Mouse (Mus musculus): ENCODE measurements at regions not wholly inside any gene's neighbourhood (a gene's known extent, or its start where the extent isn't known, plus 50 kb on each side); places are given as distances from the start of the nearest gene placed in this dataset.

DNA sequence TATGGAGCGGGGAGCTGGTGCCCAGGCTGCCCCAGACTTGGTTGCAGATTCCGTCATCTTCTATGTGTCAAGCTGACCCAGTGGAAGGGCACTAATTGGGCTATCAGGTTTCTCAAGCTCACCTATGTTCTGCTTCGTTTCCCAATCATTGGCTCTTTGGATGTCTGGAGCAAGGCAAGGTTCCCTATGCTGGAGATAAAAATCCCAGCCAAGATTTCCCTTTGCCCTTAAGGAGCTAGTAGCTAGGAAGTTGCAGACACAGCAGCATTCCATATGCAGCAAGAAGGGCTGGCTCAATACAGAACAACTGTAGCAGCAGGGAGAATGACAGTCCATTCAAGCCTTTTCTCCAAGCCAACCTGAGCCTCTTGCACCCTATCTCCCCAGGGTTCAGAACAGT, 159.2 kb upstream of the Zfp706 start:
- ATAC-seq (no peak), DNase-seq (ENCODE audit: low read depth, low spot score) (no peak)
- H3K27me3 ChIP-seq = no peaks in the 10 kb centered on the region
- in situ Hi-C loops (cut with MboI; ENCODE audit: low pct_unique_long_range_greater_than_20kb) = no loop called here
- no peak for TF ChIP-seq CTCF (IDR thresholded peaks at IDR 0.05)
- ChIA-PET POLR2A (no interaction called here), CTCF (interaction anchor here (1.0 to 1.2 kb wide), 3 partner anchors 8 to 162 kb away, joined by 3 to 4 read pairs (median 4); no protein-coding TSS in a partner anchor)

DNA sequence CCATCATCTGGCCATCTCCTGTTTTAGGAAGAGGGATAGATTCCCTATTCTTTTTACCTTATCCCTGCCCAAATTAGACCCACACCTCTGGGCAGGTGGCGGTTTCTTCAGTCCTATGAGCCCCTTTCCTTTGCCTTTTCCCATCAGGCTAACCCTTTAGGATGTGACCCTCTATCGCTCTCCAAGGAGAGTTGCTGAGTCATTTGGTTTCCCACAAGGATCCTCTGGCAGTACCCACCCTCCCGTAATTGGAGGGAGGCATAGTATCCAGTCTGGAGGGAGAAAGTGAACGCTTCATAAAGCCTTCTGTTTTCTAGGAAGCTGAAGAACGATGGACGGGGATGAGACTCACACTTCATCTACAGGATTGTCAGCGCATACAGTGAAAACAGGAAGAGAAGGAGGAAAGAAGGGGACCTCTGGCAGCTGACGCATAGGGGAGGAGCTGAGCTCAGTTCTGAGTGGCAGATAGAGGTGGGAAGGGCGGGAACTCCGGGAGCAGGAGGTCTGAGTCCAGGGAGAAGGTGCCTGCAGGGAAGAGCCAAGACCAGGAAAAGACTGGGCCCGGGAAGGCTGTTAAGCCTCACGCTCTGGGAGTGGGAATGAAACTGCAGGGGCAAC, 158.4 kb upstream of the Zfp706 start:
- H3K27me3 ChIP-seq = no peaks in the 10 kb centered on the region
- in situ Hi-C loops (cut with MboI; ENCODE audit: low pct_unique_long_range_greater_than_20kb) = no loop called here
- POLR2A ChIA-PET = no interaction called here
- CTCF ChIA-PET = interaction anchor here (1.2 kb wide), 2 partner anchors 29 to 162 kb away, joined by 4 read pairs; no protein-coding TSS in a partner anchor
- no peak for ATAC-seq
- no peak for TF ChIP-seq CTCF (IDR thresholded peaks at IDR 0.05)
- DNase-seq (ENCODE audit: low read depth, low spot score) = no peak

GRCm38 (mm10) chr15:37165216-37165615, 157.6 kb upstream of the Zfp706 start:
- no peak for DNase-seq (ENCODE audit: low read depth, low spot score)
- ChIA-PET POLR2A (no interaction called here), CTCF (interaction anchor here (1.0 to 1.4 kb wide), 2 partner anchors 30 to 35 kb away, joined by 3 read pairs; no protein-coding TSS in a partner anchor)
- no peaks in the 10 kb centered on the region for H3K27me3 ChIP-seq
- no peak for TF ChIP-seq CTCF (IDR thresholded peaks at IDR 0.05)
- in situ Hi-C loops (cut with MboI; ENCODE audit: low pct_unique_long_range_greater_than_20kb) = no loop called here
- ATAC-seq = no peak

DNA sequence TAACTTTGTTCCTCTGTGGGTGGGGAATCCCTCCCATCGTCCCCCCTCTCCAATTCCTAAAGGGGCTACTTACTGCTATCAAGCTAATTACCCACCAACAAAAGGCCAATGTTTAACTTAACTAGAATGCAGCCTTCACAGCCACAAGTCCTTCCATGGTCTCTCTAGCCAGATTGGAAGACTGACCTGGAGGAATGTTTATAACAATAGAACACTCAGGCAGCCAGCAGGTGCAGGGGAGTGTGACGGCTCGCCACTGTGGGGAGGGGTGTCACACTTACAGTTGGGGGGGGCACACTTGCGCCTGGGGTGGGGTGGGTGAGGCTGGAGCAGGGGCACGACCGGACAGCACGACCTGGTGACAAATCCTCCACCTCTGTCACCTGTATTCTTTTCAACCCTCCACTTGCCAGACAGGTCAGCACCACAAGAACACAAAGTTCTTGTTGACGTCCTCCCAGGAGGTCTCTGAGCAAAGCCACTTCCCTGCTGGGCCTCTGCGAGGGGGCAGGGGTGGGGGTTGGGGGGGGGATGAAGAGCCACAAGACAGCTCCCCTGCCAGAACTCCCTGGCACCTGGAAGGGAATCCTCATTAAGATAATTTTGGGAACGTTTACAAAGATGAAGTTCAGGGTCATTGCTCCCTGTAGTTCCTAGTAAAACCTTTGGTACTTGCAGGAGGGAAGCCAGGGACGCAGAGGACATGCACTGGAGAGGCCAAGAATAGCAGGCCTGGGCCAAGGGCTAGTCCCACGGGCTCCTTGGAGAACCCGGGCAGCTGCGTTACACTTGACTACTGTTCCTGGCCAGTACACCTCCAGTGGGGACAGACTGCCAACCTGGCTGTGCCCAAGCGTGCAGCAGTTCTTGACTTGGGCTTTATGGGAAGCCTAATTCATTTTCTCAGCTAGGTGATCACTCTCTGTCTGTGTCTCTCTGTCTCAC, 156.9 kb upstream of the Zfp706 start:
- DNase-seq (ENCODE audit: low read depth, low spot score) (peak; percentile 64), ATAC-seq (peak; percentile 75)
- POLR2A ChIA-PET = interaction anchor here (0.7 kb wide), 1 partner anchor 8 kb away, joined by 3 read pairs; no protein-coding TSS in a partner anchor
- TF ChIP-seq CTCF (IDR thresholded peaks at IDR 0.05) = no peak
- H3K27me3 ChIP-seq = no peaks in the 10 kb centered on the region
- in situ Hi-C loops (cut with MboI; ENCODE audit: low pct_unique_long_range_greater_than_20kb) = no loop called here
- CTCF ChIA-PET = interaction anchor here (0.9 to 1.4 kb wide), 3 partner anchors 13 to 35 kb away, joined by 3 read pairs; no protein-coding TSS in a partner anchor

DNA sequence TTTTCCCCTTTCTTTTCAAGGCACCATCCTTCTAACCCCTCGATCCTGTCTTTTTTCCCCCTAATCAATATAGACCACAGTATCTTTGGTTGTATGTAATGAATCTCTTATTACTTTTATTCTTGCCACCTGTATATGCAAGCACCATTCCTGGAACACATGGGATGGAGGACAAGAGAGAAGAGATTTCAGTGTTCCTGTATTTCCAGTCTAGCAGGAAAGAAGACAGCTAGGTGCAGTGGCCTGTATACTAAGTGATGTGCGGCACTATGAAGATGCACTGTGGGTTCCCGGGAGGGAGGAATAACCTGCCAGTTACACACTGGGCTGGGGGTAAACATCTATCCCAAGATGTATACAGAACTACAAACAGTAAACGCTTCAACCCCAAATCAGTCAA, 152.4 kb upstream of the Zfp706 start:
- CTCF ChIA-PET = no interaction called here
- H3K27me3 ChIP-seq = no peaks in the 10 kb centered on the region
- in situ Hi-C loops (cut with MboI; ENCODE audit: low pct_unique_long_range_greater_than_20kb) = no loop called here
- TF ChIP-seq CTCF (IDR thresholded peaks at IDR 0.05) = no peak
- POLR2A ChIA-PET = no interaction called here
- no peak for DNase-seq (ENCODE audit: low read depth, low spot score)
- no peak for ATAC-seq

DNA sequence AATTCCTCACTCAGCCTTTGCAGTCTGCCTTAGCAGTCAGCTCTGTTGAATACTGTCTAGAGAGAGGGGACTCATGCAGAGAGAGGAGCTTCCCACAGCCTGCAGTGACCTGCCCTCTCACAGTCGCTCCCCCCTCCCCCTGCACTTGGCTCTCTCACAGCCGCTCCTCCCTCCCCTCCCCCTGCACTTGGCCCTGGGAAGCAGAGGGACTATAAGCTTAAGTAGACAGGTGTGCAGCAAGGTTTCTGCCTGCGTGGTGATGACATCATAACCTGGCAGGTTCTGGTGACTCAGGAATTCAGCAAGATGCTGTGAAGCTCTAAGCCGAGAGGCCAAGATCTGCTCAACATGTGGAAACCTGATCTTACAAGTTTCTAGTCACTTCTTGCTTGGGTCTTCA, 151.8 kb upstream of the Zfp706 start:
- TF ChIP-seq CTCF (IDR thresholded peaks at IDR 0.05) = no peak
- no peak for ATAC-seq
- CTCF ChIA-PET = interaction anchor here (1.0 kb wide), 1 partner anchor 8 kb away, joined by 3 read pairs; no protein-coding TSS in a partner anchor
- no peaks in the 10 kb centered on the region for H3K27me3 ChIP-seq
- DNase-seq (ENCODE audit: low read depth, low spot score) = no peak
- POLR2A ChIA-PET = no interaction called here
- in situ Hi-C loops (cut with MboI; ENCODE audit: low pct_unique_long_range_greater_than_20kb) = no loop called here

GRCm38 (mm10) chr15:37157386-37157785, 149.8 kb upstream of the Zfp706 start:
- ChIA-PET POLR2A (no interaction called here), CTCF (interaction anchor here (1.0 to 1.7 kb wide), 2 partner anchors 9 to 11 kb away, joined by 3 to 7 read pairs; no protein-coding TSS in a partner anchor)
- peak; percentile 35 for ATAC-seq
- no peak for TF ChIP-seq CTCF (IDR thresholded peaks at IDR 0.05)
- no peaks in the 10 kb centered on the region for H3K27me3 ChIP-seq
- no peak for DNase-seq (ENCODE audit: low read depth, low spot score)
- in situ Hi-C loops (cut with MboI; ENCODE audit: low pct_unique_long_range_greater_than_20kb) = no loop called here

GRCm38 (mm10) chr15:37154934-37155333, 147.4 kb upstream of the Zfp706 start:
- DNase-seq (ENCODE audit: low read depth, low spot score) (no peak), ATAC-seq (no peak)
- in situ Hi-C loops (cut with MboI; ENCODE audit: low pct_unique_long_range_greater_than_20kb) = no loop called here
- POLR2A ChIA-PET = no interaction called here
- TF ChIP-seq CTCF (IDR thresholded peaks at IDR 0.05) = no peak
- CTCF ChIA-PET = no interaction called here
- H3K27me3 ChIP-seq = no peaks in the 10 kb centered on the region

DNA sequence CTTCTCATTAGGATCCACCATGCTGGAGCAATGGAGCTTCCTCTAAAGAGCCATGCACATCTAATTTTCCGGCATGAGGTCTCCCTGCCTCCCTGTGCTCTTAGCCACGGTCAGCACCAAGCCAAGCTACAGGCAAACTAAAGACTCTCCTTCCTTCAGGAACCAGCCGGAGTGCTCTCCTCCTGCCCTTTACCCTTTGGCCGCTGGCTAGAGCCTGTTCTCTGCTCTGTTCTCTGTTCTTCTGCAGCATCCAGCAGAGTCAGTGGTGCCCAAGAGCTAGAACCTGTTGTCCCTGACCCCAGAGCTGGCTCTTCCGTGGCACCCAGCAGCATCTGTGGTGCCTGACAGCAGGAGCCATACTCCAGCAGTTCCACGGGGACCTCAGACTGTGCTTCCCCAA, 145.6 kb upstream of the Zfp706 start:
- no peak for ATAC-seq

DNA sequence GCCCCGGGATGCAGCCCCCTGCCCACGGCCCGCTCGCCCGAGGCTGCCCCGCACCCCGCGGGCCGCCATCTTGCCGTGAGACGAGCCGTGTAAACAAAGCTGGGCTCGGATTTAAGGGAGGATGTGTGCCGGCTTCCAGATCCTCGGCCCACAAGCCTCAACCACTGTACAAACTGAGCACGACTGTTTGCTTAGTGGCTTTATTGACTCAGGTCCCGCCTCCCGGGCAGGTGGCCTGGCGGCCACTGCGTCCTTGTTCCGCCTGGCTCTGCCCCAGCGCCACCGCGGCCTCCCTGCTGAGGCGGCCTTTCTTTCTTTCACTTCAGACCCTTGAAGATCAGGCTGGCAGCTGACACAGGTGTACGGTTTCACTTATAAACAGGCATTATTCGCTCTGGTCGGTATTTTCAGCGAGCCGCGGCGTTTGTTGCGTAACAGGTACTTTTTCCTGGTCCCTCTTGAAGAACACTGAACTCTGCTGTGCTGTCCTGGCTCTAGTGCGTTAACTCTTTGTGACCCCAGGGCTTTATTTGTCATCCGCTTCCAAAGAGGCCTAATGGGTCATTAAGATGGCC, 128.1 kb upstream of the Zfp706 start:
- TF ChIP-seq CTCF (IDR thresholded peaks at IDR 0.05) = no peak
- ATAC-seq = no peak
- H3K27me3 ChIP-seq = no peaks in the 10 kb centered on the region
- no peak for DNase-seq (ENCODE audit: low read depth, low spot score)
- CTCF ChIA-PET = no interaction called here
- POLR2A ChIA-PET = no interaction called here
- in situ Hi-C loops (cut with MboI; ENCODE audit: low pct_unique_long_range_greater_than_20kb) = no loop called here

More for the DNA sequence above, 145.6 kb upstream of the Zfp706 start:
- ChIA-PET POLR2A (no interaction called here), CTCF (no interaction called here)
- H3K27me3 ChIP-seq = no peaks in the 10 kb centered on the region
- in situ Hi-C loops (cut with MboI; ENCODE audit: low pct_unique_long_range_greater_than_20kb) = no loop called here
- DNase-seq (ENCODE audit: low read depth, low spot score) = no peak
- TF ChIP-seq CTCF (IDR thresholded peaks at IDR 0.05) = no peak
